Comparison of ENCODE assay signal across 8 mouse cellular contexts in the genomic region with DNA sequence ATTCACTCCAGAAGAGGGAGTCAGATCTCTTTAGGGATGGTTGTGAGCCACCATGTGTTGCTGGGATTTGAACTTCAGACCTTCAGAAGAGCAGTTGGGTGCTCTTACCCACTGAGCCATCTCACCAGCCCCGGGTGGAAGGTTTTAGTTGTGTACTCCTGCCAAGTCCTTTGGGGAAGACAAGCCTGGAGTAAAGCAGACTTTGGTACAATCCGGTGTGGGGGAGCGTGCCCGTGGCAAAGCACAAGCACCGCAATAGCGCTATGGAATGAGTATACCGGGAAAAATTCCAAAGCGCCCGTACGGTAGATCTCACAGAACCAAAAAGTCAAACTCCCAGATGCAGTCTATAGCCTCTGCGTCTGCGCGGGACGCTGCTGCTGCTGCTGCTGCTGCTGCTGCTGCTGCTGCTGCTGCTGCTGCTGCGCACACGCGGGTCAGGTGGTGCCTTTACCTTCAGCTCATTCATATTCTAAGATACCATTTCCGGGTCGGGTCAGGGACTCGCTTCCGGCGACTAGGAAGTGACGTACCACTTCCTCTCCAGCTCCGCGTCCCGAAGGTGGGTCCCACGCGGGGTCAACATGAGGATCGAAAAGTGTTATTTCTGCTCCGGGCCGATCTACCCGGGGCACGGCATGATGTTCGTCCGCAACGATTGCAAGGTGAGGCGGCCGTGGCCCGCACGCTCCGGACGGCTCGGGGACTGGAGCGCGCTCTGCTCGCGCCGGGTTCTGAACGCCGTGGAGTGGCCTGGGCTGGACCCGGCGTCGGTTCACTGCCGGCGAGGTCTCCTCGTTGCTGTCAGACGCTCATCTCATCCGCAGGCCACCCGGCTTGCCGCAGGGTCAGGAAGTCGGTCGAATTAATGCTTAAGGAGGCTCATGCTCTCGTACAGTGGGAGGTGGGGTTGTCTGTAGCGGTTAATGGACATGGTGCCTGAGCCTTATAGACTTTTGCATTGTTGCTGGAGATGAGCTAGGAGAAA. TPM values are rescaled to one million over a fixed set of nuclear protein-coding genes. Genes with fewer than 3 reads are reported as not detected.
DNase-seq lines count a peak whose midpoint lies in the region; ATAC-seq and TF ChIP-seq lines count a peak whose summit lies in the region.

Gene Rsl24d1, plus strand, starts transcription at position 508 of the 988 bp plus-strand sequence.

- H3K9me3 ChIP-seq in E14TG2a.4 (ENCODE audit: low read length), result no peaks in the 10 kb centered on the region
- H3K9me3 ChIP-seq in forebrain, embryonic 11.5 days (ENCODE audit: control insufficient read depth, low read length), result no peaks in the 10 kb centered on the region
- H3K9me3 ChIP-seq in heart, embryonic 16.5 days (replicated peaks; ENCODE audit: control insufficient read depth, low read length), result no peaks in the 10 kb centered on the region
- H3K9me3 ChIP-seq in liver, embryonic 15.5 days (replicated peaks), result no peaks in the 10 kb centered on the region
- no peaks in the 10 kb centered on the region for H3K9me3 ChIP-seq in neural tube, embryonic 12.5 days

- ATAC-seq in forebrain, embryonic 11.5 days (replicated peaks; ENCODE audit: low FRiP score), result peak; percentile 96
- peak; percentile 96 for ATAC-seq in heart, embryonic 16.5 days (replicated peaks; ENCODE audit: extremely low read depth, insufficient read depth, low FRiP score)
- peak; percentile 89 for ATAC-seq in liver, embryonic 15.5 days (ENCODE audit: insufficient read depth)
- ATAC-seq in neural tube, embryonic 12.5 days (ENCODE audit: low FRiP score, low read depth), result peak; percentile 97

- DNase-seq in c-Kit-positive CD71-positive TER-119-negative erythroid progenitor cells, embryonic 14.5 days (ENCODE audit: low read depth), result peak; percentile 84
- peak; percentile 88 for DNase-seq in forebrain, embryonic 11.5 days (ENCODE audit: low spot score)
- DNase-seq in kidney, postnatal 36 days, result peak; percentile 90 to 94
- peak; percentile 97 for DNase-seq in telencephalon, adult 2 months (ENCODE audit: low read depth, low spot score)

- WGBS in forebrain, embryonic 11.5 days, result under 1% methylated on average over 64 of the region's 64 CpGs
- under 1% methylated on average over 64 of the region's 64 CpGs for WGBS in heart, embryonic 16.5 days
- under 1% methylated on average over 64 of the region's 64 CpGs for WGBS in liver, embryonic 15.5 days (ENCODE audit: insufficient replicate concordance)
- under 1% methylated on average over 64 of the region's 64 CpGs for WGBS in neural tube, embryonic 12.5 days

- peaks cover 32% of the 10 kb centered on the region for H3K36me3 ChIP-seq in E14TG2a.4 (ENCODE audit: insufficient read depth, low read length)
- peaks cover 7% of the 10 kb centered on the region; the same call in 1 of the 2 replicates for H3K36me3 ChIP-seq in forebrain, embryonic 11.5 days (ENCODE audit: control insufficient read depth, insufficient read depth, low read length)
- H3K36me3 ChIP-seq in heart, embryonic 16.5 days (ENCODE audit: control insufficient read depth, insufficient read depth), result peaks cover 22% of the 10 kb centered on the region
- peaks cover 26% of the 10 kb centered on the region for H3K36me3 ChIP-seq in liver, embryonic 15.5 days (replicated peaks)
- peaks cover 24% of the 10 kb centered on the region for H3K36me3 ChIP-seq in neural tube, embryonic 12.5 days

- H3K9ac ChIP-seq in forebrain, embryonic 11.5 days (ENCODE audit: low read length), result peak within 1 kb of the TSS; percentile 77
- peak within 1 kb of the TSS; percentile 93 for H3K9ac ChIP-seq in heart, embryonic 16.5 days (ENCODE audit: low read length)
- H3K9ac ChIP-seq in liver, embryonic 15.5 days, result peak within 1 kb of the TSS; percentile 72
- H3K9ac ChIP-seq in neural tube, embryonic 12.5 days, result peak within 1 kb of the TSS; percentile 78

- peak within 1 kb of the TSS; percentile 100 for H3K4me3 ChIP-seq in E14TG2a.4 (replicated peaks; ENCODE audit: low read length)
- H3K4me3 ChIP-seq in forebrain, embryonic 11.5 days (ENCODE audit: low read depth, low read length), result peak within 1 kb of the TSS; percentile 87
- H3K4me3 ChIP-seq in heart, embryonic 16.5 days (ENCODE audit: low read length), result peak within 1 kb of the TSS; percentile 100
- peak within 1 kb of the TSS; percentile 89 for H3K4me3 ChIP-seq in liver, embryonic 15.5 days (replicated peaks)
- H3K4me3 ChIP-seq in neural tube, embryonic 12.5 days, result peak within 1 kb of the TSS; percentile 92

- H3K27ac ChIP-seq in forebrain, embryonic 11.5 days (ENCODE audit: low read depth, low read length), result peak within 1 kb of the TSS; percentile 64
- H3K27ac ChIP-seq in heart, embryonic 16.5 days (ENCODE audit: low read length), result peak within 1 kb of the TSS; percentile 80
- peak within 1 kb of the TSS; percentile 72 for H3K27ac ChIP-seq in liver, embryonic 15.5 days (replicated peaks)
- H3K27ac ChIP-seq in neural tube, embryonic 12.5 days, result no peak within 1 kb of the TSS

- H3K4me2 ChIP-seq in forebrain, embryonic 11.5 days (ENCODE audit: low read depth, low read length, severe bottlenecking), result peak within 1 kb of the TSS; percentile 62
- H3K4me2 ChIP-seq in heart, embryonic 16.5 days (ENCODE audit: low read depth, low read length), result peak within 1 kb of the TSS; percentile 91
- H3K4me2 ChIP-seq in liver, embryonic 15.5 days, result peak within 1 kb of the TSS; percentile 78
- H3K4me2 ChIP-seq in neural tube, embryonic 12.5 days (replicated peaks), result peak within 1 kb of the TSS; percentile 85

- TF ChIP-seq CTCF in E14TG2a.4 (conservative IDR thresholded peaks at IDR 0.05; ENCODE audit: low read length), result no peak

- H3K27me3 ChIP-seq in E14TG2a.4 (ENCODE audit: insufficient read depth, low read length), result no peaks in the 10 kb centered on the region
- no peaks in the 10 kb centered on the region for H3K27me3 ChIP-seq in forebrain, embryonic 11.5 days (ENCODE audit: control insufficient read depth, insufficient read depth, low read length)
- H3K27me3 ChIP-seq in heart, embryonic 16.5 days (ENCODE audit: control insufficient read depth, insufficient read depth, low read length), result no peaks in the 10 kb centered on the region
- no peaks in the 10 kb centered on the region for H3K27me3 ChIP-seq in liver, embryonic 15.5 days
- no peaks in the 10 kb centered on the region for H3K27me3 ChIP-seq in neural tube, embryonic 12.5 days (replicated peaks)

- peaks cover 51% of the 10 kb centered on the region for H3K4me1 ChIP-seq in E14TG2a.4 (replicated peaks; ENCODE audit: low read depth, low read length)
- H3K4me1 ChIP-seq in forebrain, embryonic 11.5 days (replicated peaks; ENCODE audit: control insufficient read depth, insufficient read depth, low read length), result 0 out of 2 replicates have a peak, but pooled peaks cover 2% of the 10 kb centered on the region
- H3K4me1 ChIP-seq in heart, embryonic 16.5 days (ENCODE audit: control insufficient read depth, insufficient read depth, low read length), result peaks cover 8% of the 10 kb centered on the region
- H3K4me1 ChIP-seq in liver, embryonic 15.5 days (replicated peaks), result peaks cover 25% of the 10 kb centered on the region
- peaks cover 9% of the 10 kb centered on the region for H3K4me1 ChIP-seq in neural tube, embryonic 12.5 days

RNA-seq across cellular contexts. Expression of gene Rsl24d1, which starts in this region (rescaled TPM):
- 147 and 153 TPM in 2 replicates for polyA plus RNA-seq in forebrain, embryonic 11.5 days (2014; fragmentation: Nextera tagmentation; extraction: Ambion mirVana)
- polyA plus RNA-seq in heart, embryonic 16.5 days (2015; fragmentation: Nextera tagmentation; extraction: Ambion mirVana), result 78.8 and 86.3 TPM in 2 replicates
- 40.0 and 41.0 TPM in 2 replicates for polyA plus RNA-seq in liver, embryonic 15.5 days (2015; fragmentation: Nextera tagmentation; extraction: Ambion mirVana)
- polyA plus RNA-seq in neural tube, embryonic 12.5 days (2016; fragmentation: Nextera tagmentation; extraction: Ambion mirVana), result 116 TPM in 2 replicates
